23 mouse cellular contexts compared by ENCODE assay signal in genomic region chr6:50817430-50817829, GRCm38 (mm10).
DNase-seq lines count a peak whose midpoint lies in the region; ATAC-seq and TF ChIP-seq lines count a peak whose summit lies in the region.
"Had no signal": no experiment of that assay in that cellular context is flagged by ENCODE, and none has a peak within 500 bp of the region (broad histone marks: within the 10 kb centered on the region; RNA-seq: fewer than 3 reads in every experiment).

No protein-coding gene starts in this region.

- 35% methylated on average over 10 of the region's 10 CpGs for WGBS in kidney, embryonic 15.5 days
- 76% methylated on average over 10 of the region's 10 CpGs for WGBS in midbrain, embryonic 11.5 days
- 67% methylated on average over 10 of the region's 10 CpGs for WGBS in midbrain, postnatal 0 days
- WGBS in embryonic facial prominence, embryonic 12.5 days: 77% methylated on average over 10 of the region's 10 CpGs
- 77% methylated on average over 10 of the region's 10 CpGs for WGBS in forebrain, embryonic 14.5 days

- peaks cover 77% of the 10 kb centered on the region for H3K4me1 ChIP-seq in kidney, embryonic 15.5 days
- H3K4me1 ChIP-seq in midbrain, embryonic 11.5 days (ENCODE audit: control insufficient read depth, insufficient read depth, low read length): peaks cover 32% of the 10 kb centered on the region
- peaks cover 11% of the 10 kb centered on the region; the same call in 1 of the 2 replicates for H3K4me1 ChIP-seq in midbrain, postnatal 0 days (ENCODE audit: insufficient read depth, low read length)
- peaks cover 34% of the 10 kb centered on the region for H3K4me1 ChIP-seq in embryonic facial prominence, embryonic 12.5 days
- peaks cover 16% of the 10 kb centered on the region; the same call in 1 of the 2 replicates for H3K4me1 ChIP-seq in forebrain, embryonic 14.5 days (ENCODE audit: control insufficient read depth, insufficient read depth, low read length)

- ATAC-seq in kidney, embryonic 15.5 days (replicated peaks; ENCODE audit: low FRiP score): no peak
- no peak for ATAC-seq in midbrain, embryonic 11.5 days (ENCODE audit: low FRiP score)
- no peak for ATAC-seq in midbrain, postnatal 0 days (ENCODE audit: low FRiP score)
- ATAC-seq in embryonic facial prominence, embryonic 12.5 days (ENCODE audit: insufficient number of reproducible peaks, insufficient read depth, low FRiP score, low TSS enrichment): no peak
- ATAC-seq in forebrain, embryonic 14.5 days: no peak
- ATAC-seq: forebrain, embryonic 13.5 days had no signal

- no peak for TF ChIP-seq CTCF in midbrain, postnatal 0 days (IDR thresholded peaks at IDR 0.05)

- H3K9me3 ChIP-seq in kidney, embryonic 15.5 days (replicated peaks): no peaks in the 10 kb centered on the region
- H3K9me3 ChIP-seq in midbrain, embryonic 11.5 days (ENCODE audit: control insufficient read depth, low read length): no peaks in the 10 kb centered on the region
- no peaks in the 10 kb centered on the region for H3K9me3 ChIP-seq in midbrain, postnatal 0 days (ENCODE audit: low read length)
- H3K9me3 ChIP-seq in embryonic facial prominence, embryonic 12.5 days: no peaks in the 10 kb centered on the region
- no peaks in the 10 kb centered on the region for H3K9me3 ChIP-seq in forebrain, embryonic 14.5 days (replicated peaks; ENCODE audit: control insufficient read depth, low read length)
- H3K9me3 ChIP-seq: G1E; heart, embryonic 10.5 days had no signal

- H3K27me3 ChIP-seq in kidney, embryonic 15.5 days: no peaks in the 10 kb centered on the region
- no peaks in the 10 kb centered on the region for H3K27me3 ChIP-seq in midbrain, embryonic 11.5 days (ENCODE audit: control insufficient read depth, insufficient read depth, low read length)
- no peaks in the 10 kb centered on the region for H3K27me3 ChIP-seq in midbrain, postnatal 0 days (ENCODE audit: insufficient read depth, low read length)
- no peaks in the 10 kb centered on the region for H3K27me3 ChIP-seq in embryonic facial prominence, embryonic 12.5 days
- H3K27me3 ChIP-seq in forebrain, embryonic 14.5 days (replicated peaks; ENCODE audit: control insufficient read depth, insufficient read depth, low read length): no peaks in the 10 kb centered on the region

- no peak for DNase-seq in kidney, adult 11 months
- DNase-seq in midbrain, embryonic 11.5 days (ENCODE audit: low spot score, missing footprints): peak; percentile 76
- DNase-seq in midbrain, postnatal 0 days (ENCODE audit: low spot score): no peak
- peak; percentile 37 for DNase-seq in brain, adult 2 months (ENCODE audit: low read depth, low spot score)
- no peak for DNase-seq in forebrain, embryonic 14.5 days (ENCODE audit: low spot score)
- DNase-seq in urinary bladder, adult 18-20 months (ENCODE audit: low spot score in 2 of 2): no peak
- DNase-seq: adrenal gland, adult 8-10 months; adrenal gland, postnatal 36 days; cerebellum, adult 11 months; cerebellum, adult 8-10 months; cerebellum, postnatal 14 days; embryo, embryonic 11 days; gastrocnemius, postnatal 10 days; heart, adult 18-20 months; heart, postnatal 10 days; heart, postnatal 4 days had no signal

- H3K27ac ChIP-seq in kidney, embryonic 15.5 days: peak overlapping the region; percentile 96
- no peak overlapping the region for H3K27ac ChIP-seq in midbrain, embryonic 11.5 days (ENCODE audit: low read depth, low read length)
- no peak overlapping the region for H3K27ac ChIP-seq in midbrain, postnatal 0 days (ENCODE audit: low read depth, low read length)
- H3K27ac ChIP-seq in embryonic facial prominence, embryonic 12.5 days: peak overlapping the region; percentile 50; the same call in 1 of the 2 replicates
- H3K27ac ChIP-seq in forebrain, embryonic 14.5 days (ENCODE audit: low read depth, low read length): no peak overlapping the region
- H3K27ac ChIP-seq: forebrain, embryonic 13.5 days; heart, embryonic 10.5 days; hindbrain, embryonic 14.5 days had no signal

- H3K36me3 ChIP-seq in kidney, embryonic 15.5 days: no peaks in the 10 kb centered on the region
- no peaks in the 10 kb centered on the region for H3K36me3 ChIP-seq in midbrain, embryonic 11.5 days (ENCODE audit: control insufficient read depth, insufficient read depth, low read length)
- no peaks in the 10 kb centered on the region for H3K36me3 ChIP-seq in midbrain, postnatal 0 days (ENCODE audit: insufficient read depth, low read length)
- H3K36me3 ChIP-seq in embryonic facial prominence, embryonic 12.5 days: no peaks in the 10 kb centered on the region
- H3K36me3 ChIP-seq in forebrain, embryonic 14.5 days (ENCODE audit: control insufficient read depth, insufficient read depth, low read length): no peaks in the 10 kb centered on the region
- H3K36me3 ChIP-seq: embryonic facial prominence, embryonic 13.5 days; G1E; heart, embryonic 10.5 days had no signal

- H3K4me3 ChIP-seq in kidney, embryonic 15.5 days (replicated peaks): no peak overlapping the region
- H3K4me3 ChIP-seq in midbrain, embryonic 11.5 days (ENCODE audit: low read depth, low read length): no peak overlapping the region
- no peak overlapping the region for H3K4me3 ChIP-seq in midbrain, postnatal 0 days (ENCODE audit: low read depth, low read length)
- H3K4me3 ChIP-seq in embryonic facial prominence, embryonic 12.5 days: no peak overlapping the region
- no peak overlapping the region for H3K4me3 ChIP-seq in forebrain, embryonic 14.5 days (ENCODE audit: low read depth, low read length)
- H3K4me3 ChIP-seq: embryonic facial prominence, embryonic 13.5 days; forebrain, embryonic 13.5 days; heart, embryonic 10.5 days had no signal

- H3K9ac ChIP-seq in kidney, embryonic 15.5 days: no peak overlapping the region
- no peak overlapping the region for H3K9ac ChIP-seq in midbrain, embryonic 11.5 days (ENCODE audit: low read length)
- no peak overlapping the region for H3K9ac ChIP-seq in midbrain, postnatal 0 days (replicated peaks; ENCODE audit: low read length, poor library complexity, severe bottlenecking)
- no peak overlapping the region for H3K9ac ChIP-seq in embryonic facial prominence, embryonic 12.5 days
- no peak overlapping the region for H3K9ac ChIP-seq in forebrain, embryonic 14.5 days (ENCODE audit: low read length)
- H3K9ac ChIP-seq: embryonic facial prominence, embryonic 13.5 days; forebrain, embryonic 13.5 days; hindbrain, embryonic 14.5 days had no signal

- no peak overlapping the region for H3K4me2 ChIP-seq in kidney, embryonic 15.5 days
- H3K4me2 ChIP-seq in midbrain, embryonic 11.5 days: no peak overlapping the region
- H3K4me2 ChIP-seq in midbrain, postnatal 0 days (ENCODE audit: low read depth, low read length, poor library complexity, severe bottlenecking): no peak overlapping the region
- H3K4me2 ChIP-seq in embryonic facial prominence, embryonic 12.5 days (replicated peaks): no peak overlapping the region
- H3K4me2 ChIP-seq in forebrain, embryonic 14.5 days (ENCODE audit: low read length): no peak overlapping the region
- H3K4me2 ChIP-seq: embryonic facial prominence, embryonic 13.5 days; forebrain, embryonic 13.5 days; hindbrain, embryonic 14.5 days had no signal

Comparison
In these comparisons a context has a peak if more than half of its experiments do, and no peak if none do; other contexts are left out.
1. DNase-seq: peak in midbrain, embryonic 11.5 days (single experiment) and brain, adult 2 months (single experiment); none in kidney, adult 11 months (single experiment), midbrain, postnatal 0 days (single experiment), forebrain, embryonic 14.5 days (single experiment) and urinary bladder, adult 18-20 months (0 of 2).
2. H3K27ac ChIP-seq: peak in kidney, embryonic 15.5 days (single experiment) and embryonic facial prominence, embryonic 12.5 days (single experiment); none in midbrain, embryonic 11.5 days (single experiment), midbrain, postnatal 0 days (single experiment) and forebrain, embryonic 14.5 days (single experiment).